Mouse (Mus musculus): Measurements from ENCODE around the gene Galm. TPM values are rescaled to one million over a fixed set of nuclear protein-coding genes. Genes with fewer than 3 reads are reported as not detected.

Galm gene
- total RNA-seq (2021) = 10 to 100 TPM; 17.7 to 22.6 TPM
- long read RNA-seq, experiment 1, transcript Galm-201 (7 exons, 2,314 nt) = major isoform, 20 of 22 reads
- long read RNA-seq, experiment 1, partial matches to known transcripts = 1 of 22 reads
- long read RNA-seq, experiment 1, other reads (novel, unspliced or antisense) = 1 of 22 reads
- long read RNA-seq, experiment 2, transcript Galm-201 (7 exons, 2,314 nt) = major isoform, 28 of 29 reads
- long read RNA-seq, experiment 2, partial matches to known transcripts = 1 of 29 reads
- long read RNA-seq, experiment 2, other reads (novel, unspliced or antisense) = 0 of 29 reads

DNA sequence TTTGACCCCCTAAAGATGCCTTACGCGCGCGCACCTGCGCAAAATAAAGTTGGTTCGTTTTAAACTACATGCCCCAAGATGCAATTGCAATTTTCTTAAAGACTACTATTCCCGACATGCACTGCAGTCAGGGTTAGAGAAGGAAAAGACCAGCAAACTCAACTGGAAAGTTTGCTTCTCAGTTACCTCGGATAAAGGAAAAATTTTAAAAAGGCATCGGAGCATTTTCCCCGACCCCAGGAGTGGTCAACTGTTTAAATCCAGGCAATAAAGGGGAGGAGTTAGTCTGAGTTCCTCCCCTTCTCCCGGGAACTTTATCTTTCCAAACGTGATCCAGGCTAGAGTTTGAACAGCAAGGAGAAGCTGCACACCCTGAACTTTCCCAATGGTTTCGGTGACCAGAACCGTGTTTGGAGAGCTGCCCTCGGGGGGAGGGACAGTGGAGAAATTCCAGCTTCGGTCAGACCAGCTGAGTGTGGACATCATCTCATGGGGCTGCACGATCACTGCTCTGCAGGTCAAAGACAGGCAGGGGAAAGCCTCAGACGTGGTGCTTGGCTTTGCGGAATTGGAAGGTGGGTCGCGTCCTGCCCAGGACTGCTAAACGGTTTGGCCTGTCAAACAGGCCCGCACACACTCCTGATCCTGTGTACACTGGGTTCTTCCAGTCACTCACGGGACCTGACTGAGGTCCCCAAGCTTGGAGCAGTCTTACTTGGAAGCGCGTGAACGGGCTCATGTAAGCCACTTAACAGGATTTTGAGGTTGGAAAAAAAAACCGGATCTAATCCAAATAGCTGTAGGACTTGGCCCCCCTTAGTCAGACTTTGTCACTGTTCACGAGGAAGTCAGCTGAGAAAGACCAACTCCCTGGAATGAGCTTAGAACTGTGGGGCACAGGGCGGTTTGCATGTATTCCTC lies at the start of gene Galm:
TSS of gene Galm (plus strand) at position 141 of the 921 bp plus-strand sequence.
- DNase-seq (ENCODE audit: low spot score in 2 of 2) = peak; percentile 57 to 60

DNA sequence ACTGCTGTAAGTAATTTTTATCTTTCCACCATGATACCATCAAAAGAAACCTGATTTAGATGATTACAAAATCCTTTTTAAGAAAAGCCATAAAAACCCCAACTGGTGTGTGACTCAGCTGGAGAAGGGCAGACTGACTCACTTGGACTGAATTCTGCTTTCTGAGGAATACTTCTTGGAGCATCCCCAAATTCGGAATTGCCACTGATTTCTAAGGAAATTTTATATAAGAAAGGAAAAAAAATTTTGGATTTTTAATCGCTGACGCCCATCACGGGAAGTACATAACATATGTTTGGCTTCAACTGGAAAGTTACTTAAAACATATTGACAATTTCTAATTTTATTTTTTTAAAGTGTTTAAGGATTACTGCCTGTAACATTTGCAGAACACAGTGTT lies 48.5 kb upstream of the Galm start:
- no peak for DNase-seq (ENCODE audit: low spot score in 2 of 2)

- no peak for DNase-seq (ENCODE audit: low spot score in 2 of 2)
Measured at GRCm38 (mm10) chr17:80083223-80083622, 44.0 kb upstream of the Galm start.

- no peak for DNase-seq (ENCODE audit: low spot score in 2 of 2)
Measured at GRCm38 (mm10) chr17:80084424-80084823, 42.8 kb upstream of the Galm start.

GRCm38 (mm10) chr17:80086591-80086990 lies 40.7 kb upstream of the Galm start:
- no peak for DNase-seq (ENCODE audit: low spot score in 2 of 2)

- no peak for DNase-seq (ENCODE audit: low spot score in 2 of 2)
Measured at GRCm38 (mm10) chr17:80088168-80088567, 39.1 kb upstream of the Galm start.

- DNase-seq (ENCODE audit: low spot score in 2 of 2) = no peak
Measured at GRCm38 (mm10) chr17:80090551-80090950, 36.7 kb upstream of the Galm start.

GRCm38 (mm10) chr17:80091879-80092549 lies 35.3 kb upstream of the Galm start:
- DNase-seq (ENCODE audit: low spot score in 2 of 2) = no peak

DNA sequence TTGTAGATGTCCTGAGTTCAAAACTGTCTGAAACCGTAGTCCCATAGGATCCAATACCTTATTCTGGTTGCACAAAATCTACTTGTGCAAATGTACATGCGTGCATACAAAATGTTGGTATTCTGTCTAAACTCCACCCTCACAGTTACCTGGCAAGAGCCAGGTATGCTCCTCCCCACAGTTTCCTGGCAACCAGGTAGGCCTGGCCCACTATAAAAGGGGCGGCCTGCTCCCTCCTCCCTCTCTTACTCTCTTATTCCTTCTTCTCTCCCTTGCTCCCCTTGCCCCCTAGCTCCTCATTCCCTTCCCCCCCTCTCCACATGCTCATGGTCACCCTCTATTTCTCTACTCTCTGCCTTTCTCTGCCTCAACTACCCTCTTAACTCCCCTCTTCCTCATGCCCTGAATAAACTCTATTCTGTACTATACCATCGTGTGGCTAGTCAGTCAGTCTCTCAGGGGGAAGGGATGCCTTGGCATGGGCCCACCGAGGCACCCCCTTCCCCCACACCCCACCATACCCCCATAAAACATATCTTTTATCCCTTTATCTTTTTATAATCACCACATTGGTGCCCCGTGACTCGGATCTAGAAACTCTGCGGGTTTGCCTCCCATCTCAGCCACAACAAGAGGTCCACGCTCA lies 31.9 kb upstream of the Galm start:
- DNase-seq (ENCODE audit: low spot score in 2 of 2) = no peak

- DNase-seq (ENCODE audit: low spot score in 2 of 2) = peak; percentile 36 to 38
Measured at GRCm38 (mm10) chr17:80096043-80096719, 31.1 kb upstream of the Galm start.

DNA sequence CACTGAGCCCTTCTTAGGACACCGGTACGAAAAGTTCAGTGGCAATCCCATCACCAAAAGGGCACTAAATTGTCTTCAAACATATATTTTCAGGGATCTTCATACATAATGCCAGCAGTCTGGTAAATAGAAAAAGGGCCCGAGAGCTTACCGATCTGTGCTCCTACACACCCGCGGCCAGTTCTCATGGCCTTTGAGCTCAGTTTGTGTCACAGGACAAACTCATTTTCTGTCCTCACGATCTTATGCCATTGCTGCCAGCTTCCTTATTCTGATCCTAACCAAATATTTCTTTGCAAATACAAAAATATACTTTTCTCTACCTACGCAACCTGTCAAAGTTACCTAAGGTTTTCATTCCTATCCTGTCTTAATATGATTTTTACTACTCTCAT lies 30.6 kb upstream of the Galm start:
- DNase-seq (ENCODE audit: low spot score in 2 of 2) = no peak

- DNase-seq (ENCODE audit: low spot score in 2 of 2) = no peak
Measured at GRCm38 (mm10) chr17:80097221-80097620, 30.1 kb upstream of the Galm start.

DNA sequence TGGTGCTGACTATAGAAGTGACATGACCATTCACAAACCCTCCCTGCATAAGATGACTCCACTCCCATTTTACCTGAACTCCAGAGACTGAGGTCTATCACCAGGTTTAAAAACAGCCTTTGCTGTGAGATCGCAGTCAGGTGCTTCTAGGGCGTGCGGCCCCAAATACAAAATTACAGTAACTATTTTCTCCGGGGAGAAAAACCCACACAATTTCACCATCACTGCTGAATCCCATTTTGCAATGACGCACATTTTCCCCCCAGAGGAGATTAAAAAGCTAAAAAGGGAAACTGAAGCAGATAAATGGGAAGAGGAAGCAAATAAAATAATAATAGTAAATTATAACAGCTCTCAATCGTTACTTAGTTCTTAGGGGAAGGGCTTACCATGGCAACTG lies 27.4 kb upstream of the Galm start:
- no peak for DNase-seq (ENCODE audit: low spot score in 2 of 2)

GRCm38 (mm10) chr17:80105348-80105978 lies 21.8 kb upstream of the Galm start:
- no peak for DNase-seq (ENCODE audit: low spot score in 2 of 2)

- no peak for DNase-seq (ENCODE audit: low spot score in 2 of 2)
Measured at GRCm38 (mm10) chr17:80112665-80113305, 14.5 kb upstream of the Galm start.

DNA sequence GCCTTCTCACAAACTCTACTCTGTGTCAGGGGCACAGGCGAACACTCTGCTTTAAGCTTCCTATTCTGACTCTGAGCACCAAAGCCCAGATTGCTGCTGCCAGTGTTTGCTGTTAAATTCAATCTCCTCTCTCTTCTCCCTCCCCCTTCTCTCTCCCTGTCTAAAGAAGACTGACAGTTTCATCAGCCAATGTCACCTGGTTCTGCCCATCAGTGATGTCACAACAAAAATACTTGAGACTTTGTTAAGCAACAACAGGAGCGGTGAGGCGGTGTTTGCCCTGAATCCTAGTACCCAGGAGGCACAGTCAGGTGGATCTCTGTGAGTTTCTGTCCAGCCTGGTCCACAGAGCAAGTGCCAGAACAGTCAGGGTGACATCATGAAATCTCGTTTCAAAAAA lies 13.8 kb upstream of the Galm start:
- DNase-seq (ENCODE audit: low spot score in 2 of 2) = no peak

DNA sequence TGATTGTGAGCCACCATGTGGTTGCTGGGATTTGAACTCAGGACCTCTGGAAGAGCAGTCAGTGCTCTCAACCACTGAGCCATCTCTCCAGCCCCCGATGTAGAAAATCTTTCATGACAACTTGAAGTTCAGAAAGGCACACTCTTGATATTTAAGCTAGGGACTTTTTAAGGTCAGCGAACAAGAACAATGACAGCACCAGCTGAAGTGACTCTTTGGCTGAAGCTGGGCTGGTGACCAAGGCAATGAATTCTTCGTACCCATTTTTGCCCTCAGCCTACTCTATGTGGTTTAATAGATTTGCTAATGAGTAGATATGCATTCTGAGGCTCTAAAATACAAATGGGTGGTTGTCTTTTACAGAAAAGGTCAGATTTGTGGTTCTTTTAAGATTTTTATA lies 6.9 kb upstream of the Galm start:
- DNase-seq (ENCODE audit: low spot score in 2 of 2) = no peak

- no peak for DNase-seq (ENCODE audit: low spot score in 2 of 2)
Measured at GRCm38 (mm10) chr17:80121833-80122232, 5.4 kb upstream of the Galm start.

- no peak for DNase-seq (ENCODE audit: low spot score in 2 of 2)
Measured at GRCm38 (mm10) chr17:80124985-80125750, 2.1 kb upstream of the Galm start.

Data from adrenal gland, adult 18-20 months (tissue).